Mouse (Mus musculus): ENCODE measurements around the gene Ppp1r12c. TPM values are rescaled to one million over a fixed set of nuclear protein-coding genes. Genes with fewer than 3 reads are reported as not detected.
A peak's percentile ranks its signal among the peaks of the same experiment; 100 is the strongest.

Gene Ppp1r12c
- total RNA-seq, 2 experiments from 2014 or later = 128 to 167 TPM

- DNase-seq (ENCODE audit: extremely low spot score in 1 of 2, low spot score in 1 of 2) = no peak
Observed at GRCm38 (mm10) chr7:4516332-4517050, 15.0 kb upstream of the Ppp1r12c start, which contains the start of gene Tnnt1. Tnnt1 (minus strand) TSS chr7:4516382.

GRCm38 (mm10) chr7:4515853-4516252, 14.4 kb upstream of the Ppp1r12c start:
- DNase-seq (ENCODE audit: extremely low spot score in 1 of 2, low spot score in 1 of 2) = no peak

GRCm38 (mm10) chr7:4513829-4514712, 12.6 kb upstream of the Ppp1r12c start:
- no peak for DNase-seq (ENCODE audit: extremely low spot score in 1 of 2, low spot score in 1 of 2)

- peak in 1 of 2 experiments; percentile 47 for DNase-seq (ENCODE audit: extremely low spot score in 1 of 2, low spot score in 1 of 2)
Observed at GRCm38 (mm10) chr7:4513236-4513635, 11.8 kb upstream of the Ppp1r12c start.

DNA sequence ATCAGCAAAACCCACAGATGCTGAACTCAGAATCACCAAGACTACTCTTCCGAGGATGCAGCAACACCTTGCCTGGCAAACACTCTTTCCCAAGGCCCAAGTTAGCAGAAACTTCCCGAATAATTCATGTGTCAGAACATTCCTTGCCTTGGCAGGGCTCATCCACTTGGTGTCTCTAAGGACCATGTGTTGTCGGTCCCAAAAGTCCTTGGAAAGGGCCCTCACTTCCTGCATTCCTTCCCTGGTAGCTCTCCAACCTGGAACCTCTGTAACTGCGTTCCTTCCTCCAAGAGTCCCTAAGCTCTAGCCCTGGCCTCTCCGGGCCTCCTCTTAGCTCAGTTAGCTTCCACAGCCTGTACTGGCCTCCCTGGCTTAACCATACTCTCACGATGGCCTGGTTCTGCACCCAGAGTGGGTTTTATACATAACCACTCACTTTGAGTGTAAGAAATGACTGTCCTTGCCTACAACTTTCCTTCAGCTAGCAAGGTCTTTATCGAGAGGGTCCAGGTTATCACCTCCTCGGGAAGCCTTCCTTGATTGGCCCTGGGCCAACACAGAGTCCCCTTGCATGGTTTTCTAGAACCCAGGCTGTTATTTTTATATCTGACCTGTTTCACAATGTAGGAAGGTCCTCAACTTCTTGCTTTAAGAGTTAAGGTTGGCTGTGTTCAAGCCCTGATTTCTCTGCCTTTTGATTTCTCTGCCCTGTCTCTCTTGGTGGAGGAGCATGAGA, 10.2 kb upstream of the Ppp1r12c start:
- no peak for DNase-seq (ENCODE audit: extremely low spot score in 1 of 2, low spot score in 1 of 2)

DNA sequence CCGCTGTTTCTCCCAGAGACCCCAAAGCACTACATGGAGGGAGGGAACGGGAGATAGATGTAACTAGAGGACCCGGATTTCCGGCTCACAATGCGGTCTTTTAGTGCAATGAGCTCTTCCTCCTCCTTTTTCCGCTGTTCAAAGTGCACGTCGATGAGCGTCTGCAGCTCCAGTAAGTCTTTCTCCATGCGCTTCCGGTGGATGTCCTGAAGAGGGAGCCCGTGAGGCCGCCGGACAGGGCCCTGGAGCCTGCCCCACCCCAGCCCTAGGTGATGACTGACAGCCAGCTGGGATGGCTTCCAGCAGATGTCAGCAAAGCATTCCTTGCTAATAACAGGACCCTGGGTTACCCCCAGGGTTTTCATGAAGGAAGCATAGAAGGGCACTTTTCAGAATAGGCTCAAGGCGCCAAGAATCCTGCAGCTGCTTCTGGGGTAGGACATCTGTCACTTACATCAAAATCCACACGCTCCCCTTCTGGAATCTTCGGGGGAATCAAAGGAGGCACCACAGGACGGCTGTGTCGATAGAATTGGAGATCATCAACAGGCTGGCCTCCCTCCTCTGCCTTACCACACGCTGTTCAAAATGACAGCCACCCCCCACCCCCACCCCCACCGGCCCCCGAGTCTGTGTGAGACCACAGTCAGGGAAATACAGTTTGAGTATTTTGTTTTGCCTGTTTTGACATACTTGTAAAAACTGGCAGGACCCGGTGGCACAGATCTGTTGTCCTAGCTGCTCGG, 8.6 kb upstream of the Ppp1r12c start:
- peak in 1 of 2 experiments; percentile 56 for DNase-seq (ENCODE audit: extremely low spot score in 1 of 2, low spot score in 1 of 2)

- DNase-seq (ENCODE audit: extremely low spot score in 1 of 2, low spot score in 1 of 2) = no peak
Observed at GRCm38 (mm10) chr7:4508739-4509116, 7.2 kb upstream of the Ppp1r12c start.

DNA sequence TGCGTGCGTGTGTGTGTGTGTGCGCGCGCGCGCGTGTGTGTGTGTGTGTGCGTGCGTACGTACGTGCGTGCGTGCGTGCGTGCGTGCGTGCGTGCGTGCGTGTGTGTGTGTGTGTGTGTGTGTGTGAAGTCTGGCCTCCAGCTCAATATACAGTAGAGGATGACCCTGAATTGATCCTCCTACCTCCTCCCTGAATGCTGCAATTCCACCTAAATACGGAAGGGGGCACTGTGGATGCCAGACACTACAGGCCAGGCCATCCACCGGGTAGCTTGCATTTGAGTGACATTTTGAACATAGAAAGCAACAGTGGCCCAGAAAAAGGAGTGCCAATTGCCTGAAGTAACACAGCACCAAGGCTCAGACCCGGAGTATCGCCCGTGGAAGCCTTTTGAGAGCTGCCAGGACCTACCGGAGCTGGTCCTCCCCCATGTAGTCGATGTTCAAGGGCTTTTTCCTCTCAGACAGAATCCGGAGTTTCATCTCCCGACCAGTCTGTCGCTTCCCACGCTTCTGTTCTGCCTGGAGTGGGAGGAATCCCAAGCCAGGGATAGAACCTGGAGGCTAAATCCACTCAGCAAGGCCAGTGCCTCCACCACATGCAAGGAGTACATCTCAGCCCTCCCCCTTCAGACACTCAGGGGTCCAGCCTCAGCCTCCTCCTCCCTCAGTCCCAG, 6.7 kb upstream of the Ppp1r12c start:
- DNase-seq (ENCODE audit: extremely low spot score in 1 of 2, low spot score in 1 of 2) = no peak

- no peak for DNase-seq (ENCODE audit: extremely low spot score in 1 of 2, low spot score in 1 of 2)
Observed at GRCm38 (mm10) chr7:4507220-4507619, 5.7 kb upstream of the Ppp1r12c start.

GRCm38 (mm10) chr7:4504646-4505435, 3.4 kb upstream of the Ppp1r12c start:
- no peak for DNase-seq (ENCODE audit: extremely low spot score in 1 of 2, low spot score in 1 of 2)

- no peak for DNase-seq (ENCODE audit: extremely low spot score in 1 of 2, low spot score in 1 of 2)
Observed at GRCm38 (mm10) chr7:4503858-4504257, 2.4 kb upstream of the Ppp1r12c start.

GRCm38 (mm10) chr7:4503100-4503499, 1.6 kb upstream of the Ppp1r12c start:
- no peak for DNase-seq (ENCODE audit: extremely low spot score in 1 of 2, low spot score in 1 of 2)

DNA sequence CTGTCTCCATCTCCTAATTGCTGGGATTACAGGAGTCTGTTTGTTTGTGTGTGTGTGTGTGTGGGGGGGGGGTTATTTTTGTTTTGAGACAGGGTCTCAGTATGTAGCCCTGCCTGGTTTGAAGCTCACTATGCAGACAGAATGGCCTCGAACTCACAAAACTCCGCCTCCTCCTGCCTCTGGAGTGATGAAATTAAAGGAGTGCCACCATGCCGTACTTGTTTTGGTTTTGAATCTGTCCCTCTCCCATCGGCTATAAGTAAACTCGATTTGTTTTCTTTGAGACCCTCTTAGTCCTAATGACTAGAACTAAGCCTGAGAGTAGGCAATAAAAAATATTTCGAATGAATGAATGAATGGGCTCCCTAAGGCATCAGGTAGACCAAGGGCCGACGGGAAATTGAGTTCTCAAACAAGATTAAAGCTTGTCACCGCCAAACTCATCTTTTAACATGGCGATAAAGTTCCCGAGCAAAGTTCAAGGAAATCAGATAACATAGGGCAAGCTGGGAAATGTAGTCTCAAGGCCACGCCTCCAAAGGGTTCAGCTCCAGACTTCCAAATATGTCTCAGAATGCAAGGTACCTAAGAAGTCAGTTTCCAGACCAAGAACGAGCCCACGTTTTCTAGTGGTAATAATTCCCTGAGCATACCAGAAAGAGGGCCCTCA, 1.1 kb upstream of the Ppp1r12c start:
- DNase-seq (ENCODE audit: extremely low spot score in 1 of 2, low spot score in 1 of 2) = no peak

DNA sequence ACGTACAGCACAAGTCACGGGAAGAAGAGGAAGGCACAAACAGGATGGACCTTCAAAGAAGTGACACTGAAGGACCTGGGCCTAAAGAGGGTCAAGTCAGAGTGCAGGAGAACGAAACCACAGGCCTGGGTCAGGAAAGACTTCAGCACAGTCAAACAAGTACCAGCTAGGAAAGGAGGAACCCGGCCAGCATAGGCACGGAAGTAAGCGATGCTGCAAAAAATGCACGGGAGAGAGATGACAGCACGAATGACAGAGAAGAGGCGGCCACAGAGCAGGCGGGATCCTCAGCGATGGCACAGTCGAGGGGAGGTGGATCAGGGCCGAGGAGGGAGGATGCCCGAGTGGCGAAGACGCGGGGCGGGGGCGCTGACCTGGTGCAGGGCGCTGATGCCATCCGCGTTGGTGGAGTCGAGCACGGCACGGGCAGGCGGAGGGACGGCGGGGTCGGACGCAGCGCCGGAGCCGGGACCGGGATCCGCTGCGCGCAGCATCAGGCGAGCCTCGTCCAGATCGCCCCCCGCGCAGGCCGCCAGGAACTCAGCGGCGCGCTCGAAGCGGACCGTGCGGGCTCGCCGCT, 498 bp downstream of the Ppp1r12c start:
- DNase-seq (ENCODE audit: extremely low spot score in 1 of 2, low spot score in 1 of 2) = peak; percentile 33 to 46

DNA sequence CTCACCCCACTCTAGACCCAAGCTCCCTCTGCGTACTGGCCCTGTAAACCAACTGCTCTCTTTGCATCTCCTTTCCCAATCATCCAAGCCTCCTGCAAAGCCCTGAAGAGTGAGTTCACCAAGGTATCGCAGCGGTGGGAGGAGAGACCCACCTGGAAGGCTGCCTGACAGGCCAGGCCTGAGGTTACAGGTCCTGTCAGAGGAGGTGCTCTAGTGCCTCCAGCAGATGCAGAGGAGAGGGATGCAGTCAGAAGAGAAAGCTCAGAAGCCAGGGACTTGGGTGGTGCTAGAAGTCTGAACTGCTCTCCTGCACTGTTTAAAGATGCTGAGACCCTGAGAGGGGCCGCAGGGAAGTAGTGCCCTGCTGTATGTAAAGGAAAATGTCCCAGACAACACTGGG, 2.4 kb downstream of the Ppp1r12c start:
- no peak for DNase-seq (ENCODE audit: extremely low spot score in 1 of 2, low spot score in 1 of 2)

DNA sequence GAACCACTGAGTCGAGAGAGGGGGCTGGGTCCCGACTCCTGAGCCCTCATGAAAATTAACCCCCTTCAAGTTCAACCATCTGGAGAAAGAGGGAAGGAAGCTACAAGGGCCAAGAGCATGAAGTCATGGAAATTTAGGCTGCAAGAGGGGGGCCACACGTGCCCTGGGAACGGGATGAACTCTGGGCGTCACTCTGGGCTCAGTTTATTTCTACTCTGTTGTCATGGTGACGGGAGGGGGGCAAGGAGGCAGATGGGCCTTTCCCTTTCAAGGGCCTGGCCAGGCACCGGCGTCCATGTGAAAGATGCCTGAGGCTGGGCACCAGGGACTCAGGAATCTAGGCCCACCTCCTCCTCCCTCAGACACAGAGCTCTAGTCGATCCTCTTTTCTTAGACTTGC, 3.2 kb downstream of the Ppp1r12c start:
- DNase-seq (ENCODE audit: extremely low spot score in 1 of 2, low spot score in 1 of 2) = no peak

- DNase-seq (ENCODE audit: extremely low spot score in 1 of 2, low spot score in 1 of 2) = no peak
Observed at GRCm38 (mm10) chr7:4497271-4497903, 4.1 kb downstream of the Ppp1r12c start.

DNA sequence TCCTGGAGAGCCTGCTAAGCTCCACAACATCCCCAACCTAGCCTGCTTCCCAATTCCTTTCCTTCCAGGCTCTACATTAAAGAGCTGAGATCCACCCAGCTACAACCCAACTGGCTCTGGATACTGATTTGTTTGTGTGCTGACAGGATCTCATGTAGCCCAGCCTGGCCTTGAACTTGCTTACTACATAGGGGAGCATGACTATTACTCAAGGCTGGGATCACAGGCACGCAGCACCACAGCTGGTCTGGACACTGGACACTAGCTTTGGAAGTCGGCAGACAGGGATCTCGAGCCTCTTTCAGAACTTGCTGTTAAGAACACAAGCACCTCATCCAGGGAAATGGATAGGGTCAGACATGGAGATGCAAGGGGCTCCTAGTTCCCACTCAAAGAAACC, 5.0 kb downstream of the Ppp1r12c start:
- no peak for DNase-seq (ENCODE audit: extremely low spot score in 1 of 2, low spot score in 1 of 2)
